Mouse (Mus musculus): ENCODE data around the gene Fzd7.

The Fzd7 gene

DNA sequence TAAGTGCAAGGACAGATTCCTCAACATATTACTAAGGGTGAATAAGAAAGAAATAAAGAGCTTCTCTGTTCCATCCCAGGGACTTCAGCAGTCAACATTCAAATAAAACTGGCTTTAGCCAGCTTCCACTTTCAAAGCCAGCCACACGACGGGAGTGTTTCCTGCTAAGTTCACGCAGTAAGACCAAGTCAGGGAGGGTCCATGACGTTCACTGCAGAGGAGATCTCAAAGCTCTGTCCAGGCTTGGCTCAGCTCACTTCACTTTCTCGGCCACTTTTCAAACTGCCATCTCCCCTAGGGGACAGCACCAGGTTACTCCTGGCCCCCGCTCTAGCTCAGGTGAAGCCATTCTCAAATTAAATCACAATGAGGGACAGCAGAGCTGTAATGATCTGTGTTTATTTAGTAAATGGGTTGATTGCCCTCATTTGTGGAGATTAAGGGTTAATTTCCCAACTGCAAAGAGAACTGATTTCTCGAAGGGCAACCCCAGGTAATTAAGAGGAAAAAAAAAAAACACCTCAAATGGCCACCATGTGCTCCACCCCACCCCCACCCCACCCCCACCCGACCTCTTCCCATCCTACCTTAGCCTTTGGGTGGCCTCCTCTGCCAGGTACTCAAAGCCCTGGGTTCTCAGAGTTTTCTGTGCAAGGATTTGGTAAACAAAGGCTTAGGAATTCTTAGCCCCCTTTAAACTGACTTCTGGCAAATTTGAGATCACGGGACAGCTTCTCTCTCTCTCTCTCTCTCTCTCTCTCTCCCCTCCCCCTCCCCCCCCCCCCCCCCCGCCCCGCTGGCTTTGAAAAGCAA is 9.7 kb upstream of the Fzd7 start:
- DNase-seq: no peak

DNA sequence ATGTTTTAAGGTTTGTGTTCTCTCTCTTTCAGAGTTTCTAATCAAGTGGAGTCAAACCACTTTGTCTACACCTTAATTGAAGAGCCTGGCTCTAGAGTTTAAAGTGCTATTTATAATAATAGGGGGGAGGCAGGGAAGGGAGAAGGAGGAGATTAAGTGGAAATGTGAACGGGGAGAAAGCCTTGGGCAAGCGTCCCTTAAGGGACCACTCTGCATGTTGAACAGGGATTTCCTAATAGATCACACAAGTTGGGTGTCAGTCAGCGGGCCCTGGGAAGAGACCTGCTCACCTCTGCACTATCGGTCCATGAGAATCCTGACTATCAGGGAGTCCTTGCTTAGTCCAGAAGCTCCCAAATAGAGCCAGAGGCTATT is 9.1 kb upstream of the Fzd7 start:
- no peak for DNase-seq

DNA sequence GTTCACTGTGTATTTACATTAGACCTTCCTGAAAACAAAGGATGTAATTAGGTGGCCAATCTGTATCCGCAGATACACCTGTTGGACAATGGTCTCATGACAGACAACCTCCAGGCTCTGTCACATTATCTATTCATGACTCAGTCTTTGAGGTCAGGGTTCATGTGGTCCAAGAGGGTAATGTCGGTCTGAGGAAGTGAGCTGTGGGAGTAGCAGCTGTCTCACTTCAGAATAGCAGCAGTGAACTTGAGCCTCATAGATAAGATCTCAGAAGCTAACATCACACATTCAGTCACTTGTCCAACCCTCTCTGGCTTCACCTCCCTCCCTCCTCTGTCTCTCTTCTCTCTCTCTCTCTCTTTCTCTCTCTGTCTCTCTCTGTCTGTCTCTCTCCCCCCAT is 6.6 kb upstream of the Fzd7 start:
- DNase-seq: peak; percentile 12

- no peak for DNase-seq
These were observed 3.3 kb upstream of the Fzd7 start for GRCm38 (mm10) chr1:59478911-59479310.

- peak; percentile 17 for DNase-seq
These were observed 1.3 kb upstream of the Fzd7 start for GRCm38 (mm10) chr1:59480821-59481455.

- peak; percentile 96 for DNase-seq
These were observed 550 bp upstream of the Fzd7 start for GRCm38 (mm10) chr1:59481456-59482291.

- DNase-seq: peak; percentile 30
These were observed 684 bp downstream of the Fzd7 start for GRCm38 (mm10) chr1:59482696-59483520.

GRCm38 (mm10) chr1:59483521-59484245 is 1.5 kb downstream of the Fzd7 start:
- DNase-seq: peak; percentile 53

DNA sequence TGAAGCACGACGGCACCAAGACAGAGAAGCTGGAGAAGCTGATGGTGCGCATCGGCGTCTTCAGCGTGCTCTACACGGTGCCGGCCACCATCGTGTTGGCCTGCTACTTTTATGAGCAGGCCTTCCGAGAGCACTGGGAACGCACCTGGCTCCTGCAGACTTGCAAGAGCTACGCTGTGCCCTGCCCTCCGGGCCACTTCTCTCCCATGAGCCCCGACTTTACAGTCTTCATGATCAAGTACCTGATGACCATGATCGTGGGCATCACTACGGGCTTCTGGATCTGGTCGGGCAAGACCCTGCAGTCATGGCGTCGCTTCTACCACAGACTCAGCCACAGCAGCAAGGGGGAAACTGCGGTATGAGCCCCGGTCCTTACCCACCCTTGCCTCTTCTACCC is 2.1 kb downstream of the Fzd7 start:
- DNase-seq: no peak

DNA sequence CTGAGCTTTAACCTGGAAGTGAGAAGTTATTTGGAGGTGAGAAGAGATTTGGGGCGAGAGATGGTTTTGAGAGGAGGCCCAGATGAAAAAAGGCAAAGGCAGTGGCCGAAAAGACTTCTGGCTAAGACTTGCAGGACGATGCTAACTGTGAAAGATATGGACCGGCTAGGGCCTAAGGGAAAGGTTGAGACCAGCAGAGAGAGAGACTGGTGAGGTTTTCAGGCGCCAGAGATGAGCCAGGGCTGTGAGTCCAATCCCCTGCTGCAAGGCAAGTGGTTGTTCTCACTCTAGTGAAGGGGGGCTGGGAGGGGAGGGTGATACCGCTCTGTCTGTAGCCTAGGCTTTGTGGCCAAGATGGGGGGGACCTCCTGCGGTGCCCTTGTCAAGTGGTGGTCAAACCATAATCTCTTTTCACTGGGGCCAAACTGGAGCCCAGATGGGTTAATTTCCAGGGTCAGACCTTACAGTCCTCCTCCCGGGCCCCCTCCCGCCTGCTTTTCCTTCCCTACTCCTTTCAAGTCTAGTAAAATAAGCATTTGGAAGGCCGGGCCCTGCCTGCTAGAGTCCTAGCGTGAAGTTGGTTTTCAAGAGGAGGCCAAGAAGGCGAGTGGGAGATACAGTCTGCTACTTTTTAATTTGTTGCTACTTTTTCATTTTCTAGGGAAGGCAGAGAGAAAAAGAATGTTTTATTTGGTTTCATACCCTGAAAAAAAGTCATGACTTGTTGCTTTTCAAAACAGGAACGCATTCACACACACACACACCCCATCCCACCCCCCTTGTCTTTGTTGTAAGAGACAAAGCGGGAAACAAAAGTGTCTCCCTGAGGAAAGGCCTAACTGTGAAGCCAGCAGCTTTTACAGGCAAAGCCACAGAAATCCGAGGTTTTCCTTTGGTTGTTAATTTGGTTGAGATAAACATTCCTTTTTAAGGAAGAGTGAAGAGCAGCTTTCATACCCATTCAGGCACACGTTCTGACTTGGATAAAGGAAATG is 2.9 kb downstream of the Fzd7 start:
- DNase-seq: no peak

DNA sequence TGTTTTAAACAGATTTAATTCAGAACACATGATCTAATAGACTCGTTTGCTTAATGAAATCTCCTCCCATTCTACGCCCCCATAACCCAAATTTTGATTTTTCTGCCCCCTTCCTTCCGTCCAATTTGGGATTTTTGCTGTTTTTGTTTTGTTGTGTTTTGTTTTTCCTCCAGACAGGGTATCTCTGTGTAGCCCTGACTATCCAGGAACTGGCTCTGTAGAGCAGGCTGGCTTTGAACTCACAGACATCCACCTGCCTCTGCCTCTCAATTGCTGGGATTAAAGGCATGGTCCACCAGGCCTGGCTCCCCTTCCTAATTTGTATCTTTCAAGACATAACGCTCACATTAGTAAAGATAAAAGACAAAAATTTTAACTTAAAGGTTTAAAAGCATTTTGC is 3.6 kb downstream of the Fzd7 start:
- DNase-seq: no peak

DNA sequence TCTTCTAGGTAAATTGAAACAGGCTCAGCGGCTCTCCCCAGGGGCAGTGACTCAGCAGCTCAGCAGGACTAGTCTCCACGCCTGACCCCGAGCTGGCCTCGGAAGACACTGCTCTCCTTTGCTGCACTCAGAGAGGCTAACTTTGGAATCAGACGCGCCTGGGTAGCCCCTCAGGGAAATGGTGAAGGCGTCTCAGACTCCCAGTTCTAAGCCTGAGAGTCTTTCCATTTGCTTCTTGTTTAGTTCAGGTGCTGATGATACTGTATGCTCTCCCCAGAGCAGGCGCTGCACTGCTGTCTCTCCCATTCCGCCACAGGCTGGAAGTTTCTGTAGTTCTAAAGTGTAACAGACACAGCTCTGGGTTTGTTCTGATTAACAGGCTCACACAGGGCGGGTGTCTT is 5.4 kb downstream of the Fzd7 start:
- peak; percentile 44 for DNase-seq

DNA sequence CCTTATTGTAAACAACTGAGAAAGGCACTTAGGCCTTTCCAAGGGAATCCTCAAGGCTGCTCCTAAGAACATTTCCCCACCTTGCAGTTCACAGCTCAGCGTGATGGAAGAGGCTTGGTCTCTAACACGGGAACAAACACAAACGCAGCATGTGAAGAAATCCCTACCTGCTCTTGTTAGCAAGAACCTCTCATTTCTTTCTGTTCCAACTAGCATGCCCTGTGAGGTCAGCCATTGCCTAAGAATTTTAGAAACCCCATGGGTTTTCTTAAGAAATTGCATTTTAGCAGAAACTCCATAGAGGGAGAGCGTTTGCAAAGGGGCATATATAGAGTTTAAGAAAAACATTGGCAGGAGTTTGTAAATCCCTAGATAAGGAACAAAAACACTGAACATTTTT is 6.3 kb downstream of the Fzd7 start:
- no peak for DNase-seq

DNA sequence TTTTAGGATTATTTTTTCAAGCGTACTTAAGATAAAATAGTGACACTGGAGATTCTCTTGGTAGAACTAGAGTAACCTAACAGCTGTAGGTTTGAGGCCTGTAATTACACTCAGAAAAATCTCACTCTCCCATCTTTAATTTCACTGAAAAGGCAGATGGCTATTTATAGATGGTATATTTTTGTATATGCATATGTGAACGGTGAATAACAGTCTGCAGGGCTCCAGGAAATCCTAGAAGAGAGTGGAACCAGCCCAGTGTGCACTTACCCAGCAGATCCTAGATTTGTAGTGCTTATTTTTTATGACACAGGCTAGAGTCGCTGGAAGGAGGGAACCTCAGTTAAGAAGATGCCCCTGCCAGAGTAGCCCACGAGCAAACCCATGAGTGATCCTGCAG is 6.8 kb downstream of the Fzd7 start:
- no peak for DNase-seq

GRCm38 (mm10) chr1:59491517-59491916 is 9.3 kb downstream of the Fzd7 start:
- no peak for DNase-seq

- DNase-seq: no peak
These were observed 10.2 kb downstream of the Fzd7 start for GRCm38 (mm10) chr1:59492432-59492831.

- no peak for DNase-seq
These were observed 13.7 kb downstream of the Fzd7 start for GRCm38 (mm10) chr1:59495970-59496369.

DNA sequence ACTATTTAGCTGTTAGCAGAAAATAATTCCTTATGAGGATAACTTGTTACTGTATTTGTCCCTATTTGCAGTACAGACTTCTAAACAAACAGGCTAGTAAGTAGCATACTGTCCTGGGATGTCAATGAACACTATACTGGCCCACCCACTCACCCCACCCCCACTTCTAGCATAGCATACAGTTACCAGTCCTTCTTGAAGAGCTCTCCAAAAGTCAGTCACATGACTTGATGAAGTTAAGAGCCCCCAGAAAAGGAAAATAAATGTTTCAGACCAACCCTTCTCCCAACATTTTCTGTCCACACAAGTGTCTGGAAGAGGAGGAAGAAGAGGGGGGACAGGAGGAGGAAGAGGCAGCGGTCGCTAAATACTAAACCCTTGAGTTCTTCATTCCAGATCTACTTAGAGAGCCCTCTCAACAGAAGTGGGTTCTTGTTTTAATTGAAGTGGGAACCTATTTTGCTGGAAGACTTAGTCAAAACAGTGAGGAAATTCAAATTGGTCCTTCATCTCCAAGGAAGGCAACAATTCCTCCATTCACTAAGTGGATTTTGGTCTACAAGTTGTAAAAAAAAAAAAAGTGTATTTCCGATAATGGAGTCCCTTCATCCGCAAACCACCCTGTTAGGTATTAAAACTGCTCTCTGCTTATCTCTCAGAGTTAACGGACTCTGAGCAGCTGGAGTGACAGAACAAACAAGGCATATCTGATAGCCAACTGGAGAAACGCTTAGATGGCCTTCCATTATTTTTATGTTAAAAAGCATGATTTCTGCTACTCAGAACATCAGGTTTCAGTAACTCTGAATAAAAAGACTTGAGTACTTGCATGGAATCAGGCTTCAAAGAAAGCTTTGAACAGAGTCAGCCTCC is 15.8 kb downstream of the Fzd7 start:
- DNase-seq: no peak

DNA sequence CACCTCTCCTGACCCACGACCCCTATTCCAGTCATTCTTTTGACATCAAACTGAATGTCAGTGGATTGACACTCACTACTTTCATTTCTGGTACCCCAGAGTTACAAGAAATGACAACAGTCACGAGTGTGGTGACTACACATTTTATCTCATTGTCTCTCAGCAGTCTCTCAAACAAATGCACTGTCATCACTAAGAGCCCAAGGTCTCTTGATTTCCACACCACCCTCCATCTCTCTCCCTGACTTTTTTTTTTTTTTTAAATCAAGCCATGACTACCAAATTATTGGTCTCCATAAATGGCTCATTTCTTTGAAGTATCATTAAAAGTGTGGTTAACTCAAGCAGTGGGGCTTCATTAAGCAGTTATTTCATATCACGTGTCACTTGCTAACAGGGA is 17.1 kb downstream of the Fzd7 start:
- DNase-seq: no peak

GRCm38 (mm10) chr1:59502355-59502754 is 20.1 kb downstream of the Fzd7 start:
- DNase-seq: no peak
